Mouse (Mus musculus): ENCODE results near the gene Cep164. TPM values are rescaled to one million over a fixed set of nuclear protein-coding genes. Genes with fewer than 3 reads are reported as not detected.
"Not testable (repeated sequence)": the region's sequence is repeated elsewhere in the genome, so short reads cannot be mapped to it uniquely, and the experiment has no call there.

The Cep164 gene
- polyA plus RNA-seq, 1 experiment from 2014 or later, result 15.2 TPM

- peak; percentile 82; the same call in 1 of the 2 replicates for ATAC-seq (ENCODE audit: low read depth)
- 18% methylated on average over 13 of the region's 13 CpGs for WGBS
- Histone ChIP-seq H3K27me3 (no peaks in the 10 kb centered on the region), H3K9ac (peak overlapping the region; percentile 45; the same call in 1 of the 2 replicates), H3K4me2 (no peak overlapping the region; the same call in 1 of the 2 replicates), H3K9me3 (no peaks in the 10 kb centered on the region), H3K4me3 (no peak overlapping the region), H3K4me1 (replicated peaks) (peaks cover 22% of the 10 kb centered on the region), H3K36me3 (peaks cover 14% of the 10 kb centered on the region; the same call in 1 of the 2 replicates), H3K27ac (replicated peaks) (peak overlapping the region; percentile 59)
These were observed 29.9 kb downstream of the Cep164 start for GRCm38 (mm10) chr9:45798467-45799164.

GRCm38 (mm10) chr9:45797271-45797670 is 31.2 kb downstream of the Cep164 start:
- H3K4me3 ChIP-seq, result no peak overlapping the region
- H3K4me1 ChIP-seq (replicated peaks), result peaks cover 25% of the 10 kb centered on the region
- H3K27ac ChIP-seq (replicated peaks), result 0 out of 2 replicates have a peak overlapping the region, but pooled peaks have one; percentile 59
- 89% methylated on average over 3 of the region's 3 CpGs for WGBS
- H3K36me3 ChIP-seq, result peaks cover 10% of the 10 kb centered on the region; the same call in 1 of the 2 replicates
- H3K4me2 ChIP-seq, result no peak overlapping the region
- no peaks in the 10 kb centered on the region for H3K27me3 ChIP-seq
- H3K9me3 ChIP-seq, result no peaks in the 10 kb centered on the region
- no peak overlapping the region for H3K9ac ChIP-seq
- ATAC-seq (ENCODE audit: low read depth), result no peak

GRCm38 (mm10) chr9:45795722-45796121 is 32.8 kb downstream of the Cep164 start:
- 95% methylated on average over 5 of the region's 5 CpGs for WGBS

GRCm38 (mm10) chr9:45793697-45794096 is 34.8 kb downstream of the Cep164 start:
- 70% methylated on average over 6 of the region's 6 CpGs for WGBS
- Histone ChIP-seq H3K9ac (no peak overlapping the region), H3K27me3 (no peaks in the 10 kb centered on the region), H3K36me3 (peaks cover 9% of the 10 kb centered on the region; the same call in 1 of the 2 replicates), H3K4me2 (no peak overlapping the region), H3K4me1 (replicated peaks) (peaks cover 22% of the 10 kb centered on the region), H3K9me3 (no peaks in the 10 kb centered on the region), H3K27ac (replicated peaks) (peak overlapping the region; percentile 71), H3K4me3 (no peak overlapping the region)
- no peak for ATAC-seq (ENCODE audit: low read depth)

More at GRCm38 (mm10) chr9:45795722-45796121, 32.8 kb downstream of the Cep164 start:
- no peak overlapping the region for H3K27ac ChIP-seq (replicated peaks)
- no peaks in the 10 kb centered on the region for H3K9me3 ChIP-seq
- H3K27me3 ChIP-seq, result no peaks in the 10 kb centered on the region
- peaks cover 25% of the 10 kb centered on the region for H3K4me1 ChIP-seq (replicated peaks)
- no peak for ATAC-seq (ENCODE audit: low read depth)
- peaks cover 4% of the 10 kb centered on the region for H3K36me3 ChIP-seq
- no peak overlapping the region for H3K4me3 ChIP-seq
- H3K4me2 ChIP-seq, result no peak overlapping the region
- no peak overlapping the region for H3K9ac ChIP-seq

- no peak for ATAC-seq (ENCODE audit: low read depth)
- no peak overlapping the region for H3K27ac ChIP-seq (replicated peaks)
- no peak overlapping the region for H3K4me3 ChIP-seq
- 95% methylated on average over 1 of the region's 1 CpGs for WGBS
- H3K4me2 ChIP-seq, result no peak overlapping the region
- H3K9ac ChIP-seq, result no peak overlapping the region
- H3K9me3 ChIP-seq, result no peaks in the 10 kb centered on the region
- peaks cover 12% of the 10 kb centered on the region for H3K4me1 ChIP-seq (replicated peaks)
- peaks cover 11% of the 10 kb centered on the region for H3K36me3 ChIP-seq
- no peaks in the 10 kb centered on the region for H3K27me3 ChIP-seq
These were observed 36.3 kb downstream of the Cep164 start for GRCm38 (mm10) chr9:45792235-45792634.

- no peak overlapping the region for H3K4me3 ChIP-seq
- no peak overlapping the region for H3K9ac ChIP-seq
- no peak for ATAC-seq (ENCODE audit: low read depth)
- no peak overlapping the region for H3K4me2 ChIP-seq
- H3K36me3 ChIP-seq, result peaks cover 17% of the 10 kb centered on the region
- no peaks in the 10 kb centered on the region for H3K9me3 ChIP-seq
- 77% methylated on average over 8 of the region's 8 CpGs for WGBS
- no peaks in the 10 kb centered on the region for H3K27me3 ChIP-seq
- no peak overlapping the region for H3K27ac ChIP-seq (replicated peaks)
- H3K4me1 ChIP-seq (replicated peaks), result peaks cover 12% of the 10 kb centered on the region
These were observed 36.9 kb downstream of the Cep164 start for GRCm38 (mm10) chr9:45791456-45792142.

GRCm38 (mm10) chr9:45788405-45788804 is 40.1 kb downstream of the Cep164 start:
- Histone ChIP-seq H3K4me1 (replicated peaks) (peaks cover 11% of the 10 kb centered on the region), H3K4me2 (no peak overlapping the region), H3K27me3 (no peaks in the 10 kb centered on the region), H3K36me3 (peaks cover 29% of the 10 kb centered on the region), H3K9me3 (no peaks in the 10 kb centered on the region), H3K9ac (no peak overlapping the region), H3K4me3 (no peak overlapping the region), H3K27ac (replicated peaks) (no peak overlapping the region)
- no peak for ATAC-seq (ENCODE audit: low read depth)
- 65% methylated on average over 5 of the region's 5 CpGs for WGBS

GRCm38 (mm10) chr9:45787547-45787946 is 40.9 kb downstream of the Cep164 start:
- H3K4me3 ChIP-seq, result no peak overlapping the region
- H3K36me3 ChIP-seq, result peaks cover 29% of the 10 kb centered on the region
- H3K9me3 ChIP-seq, result no peaks in the 10 kb centered on the region
- no peak overlapping the region for H3K9ac ChIP-seq
- H3K27me3 ChIP-seq, result no peaks in the 10 kb centered on the region
- H3K4me1 ChIP-seq (replicated peaks), result peaks cover 18% of the 10 kb centered on the region
- H3K27ac ChIP-seq (replicated peaks), result no peak overlapping the region
- 87% methylated on average over 6 of the region's 6 CpGs for WGBS
- no peak for ATAC-seq (ENCODE audit: low read depth)
- no peak overlapping the region for H3K4me2 ChIP-seq

- Histone ChIP-seq H3K4me2 (no peak overlapping the region), H3K4me3 (no peak overlapping the region), H3K9ac (no peak overlapping the region), H3K4me1 (replicated peaks) (peaks cover 23% of the 10 kb centered on the region), H3K27me3 (no peaks in the 10 kb centered on the region), H3K36me3 (peaks cover 29% of the 10 kb centered on the region), H3K27ac (replicated peaks) (no peak overlapping the region), H3K9me3 (no peaks in the 10 kb centered on the region)
- WGBS, result 95% methylated on average over 8 of the region's 8 CpGs
- ATAC-seq (ENCODE audit: low read depth), result no peak
These were observed 41.4 kb downstream of the Cep164 start for GRCm38 (mm10) chr9:45787071-45787470.

GRCm38 (mm10) chr9:45783249-45784069 is 45.0 kb downstream of the Cep164 start:
- H3K27me3 ChIP-seq, result no peaks in the 10 kb centered on the region
- H3K4me3 ChIP-seq, result no peak overlapping the region
- H3K4me2 ChIP-seq, result no peak overlapping the region
- no peaks in the 10 kb centered on the region for H3K9me3 ChIP-seq
- peaks cover 27% of the 10 kb centered on the region for H3K36me3 ChIP-seq
- ATAC-seq (ENCODE audit: low read depth), result no peak
- H3K27ac ChIP-seq (replicated peaks), result peak overlapping the region; percentile 77
- no peak overlapping the region for H3K9ac ChIP-seq
- H3K4me1 ChIP-seq (replicated peaks), result peaks cover 23% of the 10 kb centered on the region
- WGBS, result 72% methylated on average over 12 of the region's 12 CpGs

GRCm38 (mm10) chr9:45779201-45779600 is 49.3 kb downstream of the Cep164 start:
- H3K27me3 ChIP-seq, result no peaks in the 10 kb centered on the region
- no peaks in the 10 kb centered on the region for H3K9me3 ChIP-seq
- H3K36me3 ChIP-seq, result peaks cover 44% of the 10 kb centered on the region
- no peak overlapping the region for H3K9ac ChIP-seq
- H3K4me2 ChIP-seq, result no peak overlapping the region
- no peak overlapping the region for H3K27ac ChIP-seq (replicated peaks)
- 82% methylated on average over 6 of the region's 6 CpGs for WGBS
- H3K4me1 ChIP-seq (replicated peaks), result peaks cover 23% of the 10 kb centered on the region
- no peak overlapping the region for H3K4me3 ChIP-seq
- ATAC-seq (ENCODE audit: low read depth), result no peak

- not testable (repeated sequence) for H3K9ac ChIP-seq; H3K27ac ChIP-seq (replicated peaks); H3K27me3 ChIP-seq; H3K4me2 ChIP-seq; H3K9me3 ChIP-seq; ATAC-seq (ENCODE audit: low read depth); H3K4me3 ChIP-seq; H3K4me1 ChIP-seq (replicated peaks)
- H3K36me3 ChIP-seq, result peaks cover 70% of the 10 kb centered on the region
- WGBS, result 84% methylated on average over 3 of the region's 3 CpGs
These were observed 52.3 kb downstream of the Cep164 start for GRCm38 (mm10) chr9:45776176-45776575.

Measured in neural tube, embryonic 13.5 days (tissue).